Mouse (Mus musculus): ENCODE measurements at regions not wholly inside any gene's neighbourhood (a gene's known extent, or its start where the extent isn't known, plus 50 kb on each side); places are given as distances from the start of the nearest gene placed in this dataset.

GRCm38 (mm10) chr19:56220724-56221407, 66.1 kb upstream of the Habp2 start:
- peak overlapping the region; percentile 66 for H3K27ac ChIP-seq (replicated peaks)
- H3K4me1 ChIP-seq, result peaks cover 49% of the 10 kb centered on the region
- no peaks in the 10 kb centered on the region for H3K36me3 ChIP-seq (replicated peaks)
- 61% methylated on average over 15 of the region's 15 CpGs for WGBS
- H3K27me3 ChIP-seq (replicated peaks; ENCODE audit: low read depth, poor library complexity, severe bottlenecking), result 0 out of 2 replicates have a peak, but pooled peaks cover 5% of the 10 kb centered on the region
- no peak overlapping the region for H3K4me3 ChIP-seq
- DNase-seq (ENCODE audit: low spot score), result no peak
- no peaks in the 10 kb centered on the region for H3K9me3 ChIP-seq

- H3K9me3 ChIP-seq, result no peaks in the 10 kb centered on the region
- H3K4me1 ChIP-seq, result peaks cover 43% of the 10 kb centered on the region
- no peak overlapping the region for H3K4me3 ChIP-seq
- 0 out of 2 replicates have a peak, but pooled peaks cover 5% of the 10 kb centered on the region for H3K27me3 ChIP-seq (replicated peaks; ENCODE audit: low read depth, poor library complexity, severe bottlenecking)
- no peaks in the 10 kb centered on the region for H3K36me3 ChIP-seq (replicated peaks)
- H3K27ac ChIP-seq (replicated peaks), result no peak overlapping the region
- DNase-seq (ENCODE audit: low spot score), result no peak
- WGBS, result 66% methylated on average over 4 of the region's 4 CpGs
These were observed 64.4 kb upstream of the Habp2 start for GRCm38 (mm10) chr19:56222496-56222895.

- Histone ChIP-seq H3K27me3 (replicated peaks; ENCODE audit: low read depth, poor library complexity, severe bottlenecking) (0 out of 2 replicates have a peak, but pooled peaks cover 5% of the 10 kb centered on the region), H3K9me3 (no peaks in the 10 kb centered on the region), H3K4me1 (peaks cover 42% of the 10 kb centered on the region), H3K27ac (replicated peaks) (no peak overlapping the region), H3K4me3 (no peak overlapping the region), H3K36me3 (replicated peaks) (no peaks in the 10 kb centered on the region)
- no peak for DNase-seq (ENCODE audit: low spot score)
- 32% methylated on average over 7 of the region's 7 CpGs for WGBS
These were observed 61.9 kb upstream of the Habp2 start for GRCm38 (mm10) chr19:56225039-56225438.

GRCm38 (mm10) chr19:56225518-56225917, 61.4 kb upstream of the Habp2 start:
- Histone ChIP-seq H3K4me1 (peaks cover 42% of the 10 kb centered on the region), H3K9me3 (no peaks in the 10 kb centered on the region), H3K27me3 (replicated peaks; ENCODE audit: low read depth, poor library complexity, severe bottlenecking) (0 out of 2 replicates have a peak, but pooled peaks cover 5% of the 10 kb centered on the region), H3K27ac (replicated peaks) (no peak overlapping the region), H3K4me3 (no peak overlapping the region), H3K36me3 (replicated peaks) (no peaks in the 10 kb centered on the region)
- 87% methylated on average over 3 of the region's 3 CpGs for WGBS
- no peak for DNase-seq (ENCODE audit: low spot score)

GRCm38 (mm10) chr19:56228586-56228985, 58.4 kb upstream of the Habp2 start:
- Histone ChIP-seq H3K27me3 (replicated peaks; ENCODE audit: low read depth, poor library complexity, severe bottlenecking) (0 out of 2 replicates have a peak, but pooled peaks cover 5% of the 10 kb centered on the region), H3K9me3 (peaks cover 6% of the 10 kb centered on the region; the same call in 1 of the 2 replicates), H3K36me3 (replicated peaks) (0 out of 2 replicates have a peak, but pooled peaks cover 4% of the 10 kb centered on the region), H3K4me3 (no peak overlapping the region), H3K4me1 (peaks cover 29% of the 10 kb centered on the region), H3K27ac (replicated peaks) (no peak overlapping the region)
- DNase-seq (ENCODE audit: low spot score), result no peak

GRCm38 (mm10) chr19:56231430-56231829, 55.5 kb upstream of the Habp2 start:
- DNase-seq (ENCODE audit: low spot score), result no peak
- H3K4me1 ChIP-seq, result peaks cover 31% of the 10 kb centered on the region
- H3K27ac ChIP-seq (replicated peaks), result peak overlapping the region; percentile 49; the same call in 1 of the 2 replicates
- peaks cover 6% of the 10 kb centered on the region; the same call in 1 of the 2 replicates for H3K9me3 ChIP-seq
- 0 out of 2 replicates have a peak, but pooled peaks cover 4% of the 10 kb centered on the region for H3K36me3 ChIP-seq (replicated peaks)
- H3K4me3 ChIP-seq, result no peak overlapping the region
- H3K27me3 ChIP-seq (replicated peaks; ENCODE audit: low read depth, poor library complexity, severe bottlenecking), result no peaks in the 10 kb centered on the region
- WGBS, result 79% methylated on average over 8 of the region's 8 CpGs

- 52% methylated on average over 9 of the region's 9 CpGs for WGBS
- H3K27ac ChIP-seq (replicated peaks), result peak overlapping the region; percentile 49
- DNase-seq (ENCODE audit: low spot score), result no peak
These were observed 55.1 kb upstream of the Habp2 start for GRCm38 (mm10) chr19:56231849-56232248.

GRCm38 (mm10) chr19:56232269-56232668, 54.7 kb upstream of the Habp2 start:
- H3K27ac ChIP-seq (replicated peaks), result peak overlapping the region; percentile 49
- H3K9me3 ChIP-seq, result peaks cover 6% of the 10 kb centered on the region; the same call in 1 of the 2 replicates
- H3K27me3 ChIP-seq (replicated peaks; ENCODE audit: low read depth, poor library complexity, severe bottlenecking), result no peaks in the 10 kb centered on the region
- peaks cover 31% of the 10 kb centered on the region for H3K4me1 ChIP-seq
- WGBS, result 46% methylated on average over 7 of the region's 7 CpGs
- peak; percentile 63 for DNase-seq (ENCODE audit: low spot score)
- 0 out of 2 replicates have a peak, but pooled peaks cover 4% of the 10 kb centered on the region for H3K36me3 ChIP-seq (replicated peaks)
- no peak overlapping the region for H3K4me3 ChIP-seq

More at GRCm38 (mm10) chr19:56231849-56232248, 55.1 kb upstream of the Habp2 start:
- Histone ChIP-seq H3K4me1 (peaks cover 31% of the 10 kb centered on the region), H3K27me3 (replicated peaks; ENCODE audit: low read depth, poor library complexity, severe bottlenecking) (no peaks in the 10 kb centered on the region), H3K4me3 (no peak overlapping the region), H3K36me3 (replicated peaks) (0 out of 2 replicates have a peak, but pooled peaks cover 4% of the 10 kb centered on the region), H3K9me3 (peaks cover 6% of the 10 kb centered on the region; the same call in 1 of the 2 replicates)

GRCm38 (mm10) chr19:56232950-56233349, 54.0 kb upstream of the Habp2 start:
- peaks cover 31% of the 10 kb centered on the region for H3K4me1 ChIP-seq
- 0 out of 2 replicates have a peak, but pooled peaks cover 4% of the 10 kb centered on the region for H3K36me3 ChIP-seq (replicated peaks)
- DNase-seq (ENCODE audit: low spot score), result no peak
- no peak overlapping the region for H3K4me3 ChIP-seq
- H3K9me3 ChIP-seq, result peaks cover 6% of the 10 kb centered on the region; the same call in 1 of the 2 replicates
- WGBS, result 92% methylated on average over 5 of the region's 5 CpGs
- peak overlapping the region; percentile 49; the same call in 1 of the 2 replicates for H3K27ac ChIP-seq (replicated peaks)
- no peaks in the 10 kb centered on the region for H3K27me3 ChIP-seq (replicated peaks; ENCODE audit: low read depth, poor library complexity, severe bottlenecking)

GRCm38 (mm10) chr19:56235040-56235439, 51.9 kb upstream of the Habp2 start:
- Histone ChIP-seq H3K4me3 (no peak overlapping the region), H3K4me1 (peaks cover 37% of the 10 kb centered on the region), H3K27ac (replicated peaks) (no peak overlapping the region), H3K36me3 (replicated peaks) (0 out of 2 replicates have a peak, but pooled peaks cover 4% of the 10 kb centered on the region), H3K9me3 (peaks cover 6% of the 10 kb centered on the region; the same call in 1 of the 2 replicates), H3K27me3 (replicated peaks; ENCODE audit: low read depth, poor library complexity, severe bottlenecking) (no peaks in the 10 kb centered on the region)
- 79% methylated on average over 2 of the region's 2 CpGs for WGBS
- DNase-seq (ENCODE audit: low spot score), result no peak

Data from embryonic facial prominence, embryonic 10.5 days (tissue).